Mouse (Mus musculus) kidney, embryonic 14.5 days (tissue): ENCODE measurements around the gene Slc38a6. TPM values are rescaled to one million over a fixed set of nuclear protein-coding genes. Genes with fewer than 3 reads are reported as not detected.
A peak's percentile ranks its signal among the peaks of the same experiment; 100 is the strongest.

Experiments used
- ATAC-seq: fragments of 200-750 bp; cut with Nextera tagmentation; 2 replicates; pipeline ENCODE4 v1.8.0; 2017; ENCODE audit warnings: moderate number of reproducible peaks, mild to moderate bottlenecking, moderate TSS enrichment, moderate library complexity; ENCODE audit not compliant: low FRiP score, low TSS enrichment
- H3K27ac ChIP-seq: fragments of 300-500 bp; sonication (generic); 2 replicates; pipeline ENCODE4 v1.5.1; 2014; ENCODE audit warnings: low read depth, mild to moderate bottlenecking, low read length, moderate library complexity, mixed read lengths
- H3K27me3 ChIP-seq: fragments of 300-500 bp; sonication (generic); 2 replicates; pipeline ENCODE4 v1.6.1; 2014; ENCODE audit warnings: mild to moderate bottlenecking, low read length; ENCODE audit not compliant: control insufficient read depth, insufficient read depth
- H3K36me3 ChIP-seq: fragments of 300-500 bp; sonication (generic); 2 replicates; pipeline ENCODE4 v1.6.1; 2014; ENCODE audit warnings: low read length, mixed read lengths; ENCODE audit not compliant: control insufficient read depth, insufficient read depth
- H3K4me1 ChIP-seq: fragments of 300-500 bp; sonication (generic); 2 replicates; pipeline ENCODE4 v1.6.1; 2014; ENCODE audit warnings: low read length, mixed read lengths; ENCODE audit not compliant: control insufficient read depth, insufficient read depth
- H3K4me2 ChIP-seq: fragments of 300-500 bp; sonication (generic); replicated peaks from 2 replicates; pipeline ENCODE4 v1.6.1; 2014; ENCODE audit warnings: low read depth, mild to moderate bottlenecking, low read length
- H3K4me3 ChIP-seq: fragments of 300-500 bp; sonication (generic); 2 replicates; pipeline ENCODE4 v1.5.1; 2014; ENCODE audit warnings: mild to moderate bottlenecking, low read length
- H3K9ac ChIP-seq: fragments of 300-500 bp; sonication (generic); 2 replicates; pipeline ENCODE4 v1.6.1; 2014; ENCODE audit warnings: low read depth, mild to moderate bottlenecking, low read length, moderate library complexity
- H3K9me3 ChIP-seq: fragments of 300-500 bp; sonication (generic); 2 replicates; pipeline ENCODE4 v1.6.1; 2016; ENCODE audit warnings: low read length; ENCODE audit not compliant: control insufficient read depth
- whole genome bisulfite sequencing: fragments of 180-500 bp; shearing (Covaris S2); extraction: QIAGEN DNeasy Blood & Tissue Kit; methylation state at CpG from one replicate; pipeline ENCODE4 v1.1.7; 2014; 5-methylcytosine and 5-hydroxymethylcytosine counted together
- polyA plus RNA-seq: library from polyadenylated mRNA; unstranded; fragments of >200 nt; fragmentation: Nextera tagmentation; extraction: Ambion mirVana; gene quantifications from 2 replicates; pipeline ENCODE4 v1.2.1, GENCODE M21; 2014

Slc38a6 gene
- 11.1 and 11.2 TPM in 2 replicates for polyA plus RNA-seq

DNA sequence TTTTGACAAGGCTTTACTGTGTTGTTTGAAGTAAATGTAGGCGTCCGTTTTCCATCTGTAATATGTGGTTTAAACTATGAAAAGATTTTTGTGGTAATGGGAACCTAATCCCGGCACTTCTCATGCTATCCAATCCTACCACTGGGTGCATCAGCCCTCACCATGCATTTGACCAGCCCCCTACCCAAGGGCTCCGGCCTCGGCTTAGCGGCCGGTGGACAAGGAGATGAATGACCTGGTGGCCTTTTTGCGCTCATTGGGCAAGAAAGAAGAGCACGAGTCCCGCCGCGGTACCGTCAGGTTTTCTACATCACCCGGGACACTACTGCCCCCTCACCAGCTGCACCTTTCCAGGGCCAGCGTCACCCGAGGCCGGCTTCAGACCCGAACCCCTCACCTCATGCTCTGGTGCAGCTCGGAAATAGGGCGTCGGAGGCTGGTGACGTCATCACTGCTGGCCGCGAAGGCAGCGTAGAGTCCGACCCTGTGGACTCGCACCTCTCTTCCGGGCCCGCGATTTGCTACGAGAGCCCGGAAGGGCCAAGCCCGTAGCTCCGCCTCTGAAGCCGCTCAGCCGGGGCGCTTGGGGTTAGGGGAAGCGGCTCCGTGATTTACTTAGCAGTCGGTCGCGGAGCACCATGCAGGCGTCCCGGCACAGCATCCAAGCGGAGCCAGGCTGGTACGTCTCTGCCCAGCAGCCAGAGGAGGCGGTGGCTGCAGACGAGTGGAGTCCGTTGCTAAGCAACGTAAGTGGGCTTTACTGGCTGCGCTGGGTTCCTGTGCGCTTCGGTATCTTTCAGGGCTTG, at the start of gene Slc38a6, which contains the start of gene Trmt5:
TSS of gene Slc38a6 (plus strand) at position 493 of the 806 bp plus-strand sequence.
TSS of gene Trmt5 (minus strand) at position 424 of the 806 bp plus-strand sequence.
- Histone ChIP-seq H3K4me3 (peak within 1 kb of the TSS; percentile 75), H3K27me3 (no peaks in the 10 kb centered on the region), H3K9me3 (no peaks in the 10 kb centered on the region), H3K36me3 (peaks cover 15% of the 10 kb centered on the region; the same call in 1 of the 2 replicates), H3K27ac (no peak within 1 kb of the TSS; the same call in 1 of the 2 replicates), H3K4me1 (peaks cover 15% of the 10 kb centered on the region; the same call in 1 of the 2 replicates), H3K4me2 (peak within 1 kb of the TSS; percentile 76), H3K9ac (peak within 1 kb of the TSS; percentile 73)
- WGBS = under 1% methylated on average over 53 of the region's 53 CpGs
- ATAC-seq = peak; percentile 96

- H3K9ac ChIP-seq = no peak overlapping the region
- H3K27ac ChIP-seq = no peak overlapping the region
- H3K36me3 ChIP-seq = no peaks in the 10 kb centered on the region
- H3K9me3 ChIP-seq = no peaks in the 10 kb centered on the region
- 73% methylated on average over 10 of the region's 10 CpGs for WGBS
- 0 out of 2 replicates have a peak, but pooled peaks have one; percentile 12 for ATAC-seq
- no peak overlapping the region for H3K4me2 ChIP-seq
- H3K4me3 ChIP-seq = no peak overlapping the region
- no peaks in the 10 kb centered on the region for H3K4me1 ChIP-seq
- no peaks in the 10 kb centered on the region for H3K27me3 ChIP-seq
Observed at GRCm38 (mm10) chr12:73241960-73242359, 44.6 kb upstream of the Slc38a6 start.

DNA sequence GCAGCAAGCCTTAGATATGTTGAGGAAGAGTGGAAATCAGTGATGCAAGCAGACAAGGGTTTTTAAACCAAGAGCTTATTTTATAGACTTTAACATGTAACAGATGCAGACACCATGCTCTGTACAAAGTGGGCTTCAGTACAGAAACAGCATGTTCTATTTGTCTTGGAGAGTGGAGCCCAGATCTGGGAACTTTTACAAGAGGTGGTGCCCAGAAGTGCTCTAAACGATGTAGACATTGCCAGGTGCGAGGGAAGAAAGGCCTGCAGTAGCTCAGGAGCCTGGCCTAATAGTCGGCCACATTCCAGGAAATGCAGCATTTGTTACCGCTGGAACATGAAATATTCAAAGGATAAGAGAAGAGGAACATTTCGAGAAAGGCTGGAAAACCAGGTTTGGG, 40.9 kb upstream of the Slc38a6 start:
- no peak overlapping the region for H3K27ac ChIP-seq
- no peaks in the 10 kb centered on the region for H3K9me3 ChIP-seq
- no peaks in the 10 kb centered on the region for H3K4me1 ChIP-seq
- no peak overlapping the region for H3K9ac ChIP-seq
- no peak overlapping the region for H3K4me2 ChIP-seq
- H3K27me3 ChIP-seq = no peaks in the 10 kb centered on the region
- no peak for ATAC-seq
- H3K4me3 ChIP-seq = no peak overlapping the region
- no peaks in the 10 kb centered on the region for H3K36me3 ChIP-seq
- WGBS = 78% methylated on average over 5 of the region's 5 CpGs

- WGBS = 73% methylated on average over 2 of the region's 2 CpGs
- no peak for ATAC-seq
- Histone ChIP-seq H3K36me3 (no peaks in the 10 kb centered on the region), H3K4me1 (no peaks in the 10 kb centered on the region), H3K27me3 (no peaks in the 10 kb centered on the region), H3K9ac (no peak overlapping the region), H3K4me3 (no peak overlapping the region), H3K4me2 (no peak overlapping the region), H3K27ac (no peak overlapping the region), H3K9me3 (no peaks in the 10 kb centered on the region)
Observed at GRCm38 (mm10) chr12:73255006-73255405, 31.6 kb upstream of the Slc38a6 start.

DNA sequence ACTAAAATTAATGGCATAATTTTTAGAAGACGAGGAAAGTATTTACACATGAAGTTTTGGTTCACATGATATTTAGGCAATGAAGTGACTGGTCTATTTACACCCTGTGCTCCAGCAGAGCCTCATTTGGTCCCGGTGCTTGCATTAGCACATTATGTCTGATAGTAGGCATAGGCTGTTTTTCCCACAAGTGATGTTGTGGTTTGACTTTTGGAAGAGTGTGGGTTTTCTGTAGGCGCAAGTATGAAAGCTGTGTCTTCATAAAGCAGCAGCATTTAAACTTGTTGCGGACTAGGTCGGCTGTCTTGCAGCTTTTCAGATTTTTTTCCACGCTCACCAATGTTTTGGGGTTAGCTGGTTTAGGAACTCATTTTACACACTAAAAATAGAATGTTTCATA, 27.3 kb upstream of the Slc38a6 start:
- H3K36me3 ChIP-seq = no peaks in the 10 kb centered on the region
- no peak overlapping the region for H3K4me2 ChIP-seq
- no peak overlapping the region for H3K9ac ChIP-seq
- H3K27me3 ChIP-seq = no peaks in the 10 kb centered on the region
- H3K4me3 ChIP-seq = no peak overlapping the region
- no peak for ATAC-seq
- H3K27ac ChIP-seq = no peak overlapping the region
- 97% methylated on average over 6 of the region's 6 CpGs for WGBS
- H3K4me1 ChIP-seq = no peaks in the 10 kb centered on the region
- no peaks in the 10 kb centered on the region for H3K9me3 ChIP-seq

GRCm38 (mm10) chr12:73260339-73260738, 26.2 kb upstream of the Slc38a6 start:
- Histone ChIP-seq H3K36me3 (no peaks in the 10 kb centered on the region), H3K4me3 (no peak overlapping the region), H3K4me1 (no peaks in the 10 kb centered on the region), H3K9me3 (no peaks in the 10 kb centered on the region), H3K9ac (no peak overlapping the region), H3K27me3 (no peaks in the 10 kb centered on the region), H3K27ac (no peak overlapping the region), H3K4me2 (no peak overlapping the region)
- ATAC-seq = no peak
- WGBS = 92% methylated on average over 1 of the region's 1 CpGs

DNA sequence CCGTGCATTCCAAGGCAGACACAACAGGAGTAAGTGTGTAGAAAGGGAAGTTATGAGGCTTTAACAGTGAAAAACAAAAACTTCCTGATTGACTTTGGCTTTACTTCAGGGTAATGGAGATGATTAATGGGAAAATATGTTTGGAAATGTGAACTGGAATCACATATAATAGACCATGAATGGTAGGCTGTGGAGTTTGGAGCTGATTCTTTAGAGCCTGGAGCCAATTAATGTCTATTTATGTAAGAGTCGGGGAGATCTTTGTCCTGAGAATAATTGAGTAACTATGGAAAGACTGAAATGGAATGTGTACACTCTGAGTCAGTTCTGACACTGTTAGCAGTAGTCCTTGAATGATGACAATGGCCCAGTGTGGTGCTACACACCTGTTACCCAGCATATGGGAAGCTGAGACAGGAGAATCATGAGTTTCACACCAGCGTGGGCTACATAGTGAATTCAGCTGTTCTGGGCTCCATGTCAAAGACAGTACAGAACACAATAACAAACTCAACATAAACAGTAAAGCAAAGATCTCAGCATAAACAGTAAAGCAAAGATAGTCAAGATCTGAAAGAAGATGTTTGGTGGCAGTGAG, 21.1 kb upstream of the Slc38a6 start:
- no peaks in the 10 kb centered on the region for H3K9me3 ChIP-seq
- H3K4me2 ChIP-seq = no peak overlapping the region
- no peak overlapping the region for H3K4me3 ChIP-seq
- 0 out of 2 replicates have a peak, but pooled peaks cover 1% of the 10 kb centered on the region for H3K4me1 ChIP-seq
- WGBS = 87% methylated on average over 3 of the region's 3 CpGs
- no peak overlapping the region for H3K9ac ChIP-seq
- no peaks in the 10 kb centered on the region for H3K36me3 ChIP-seq
- H3K27ac ChIP-seq = no peak overlapping the region
- no peak for ATAC-seq
- H3K27me3 ChIP-seq = no peaks in the 10 kb centered on the region

- H3K27ac ChIP-seq = no peak overlapping the region
- no peak overlapping the region for H3K4me3 ChIP-seq
- no peaks in the 10 kb centered on the region for H3K27me3 ChIP-seq
- no peak overlapping the region for H3K4me2 ChIP-seq
- no peaks in the 10 kb centered on the region for H3K9me3 ChIP-seq
- 0 out of 2 replicates have a peak, but pooled peaks cover 3% of the 10 kb centered on the region for H3K4me1 ChIP-seq
- WGBS = 48% methylated on average over 1 of the region's 1 CpGs
- no peak overlapping the region for H3K9ac ChIP-seq
- no peak for ATAC-seq
- no peaks in the 10 kb centered on the region for H3K36me3 ChIP-seq
Observed at GRCm38 (mm10) chr12:73266597-73266996, 20.0 kb upstream of the Slc38a6 start.

DNA sequence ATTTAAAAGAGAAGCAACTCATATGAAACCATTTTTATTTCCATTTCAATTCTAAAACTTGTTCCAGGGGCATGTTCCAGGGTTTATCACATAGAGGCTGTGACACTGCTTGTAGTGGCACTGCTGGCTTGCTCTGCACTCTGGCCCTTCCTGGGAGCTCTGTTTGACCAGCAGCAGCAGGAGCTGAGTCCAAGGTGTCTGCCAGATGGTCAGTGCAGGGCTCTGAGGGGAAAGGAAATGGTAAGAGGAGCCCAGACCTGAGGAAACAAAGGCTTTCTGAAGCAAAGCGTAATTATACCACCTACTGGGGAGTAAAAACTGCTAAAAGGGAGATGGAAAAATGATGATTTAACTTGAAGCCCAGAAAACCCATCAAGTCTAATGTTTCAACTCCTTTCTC, 18.1 kb upstream of the Slc38a6 start:
- Histone ChIP-seq H3K4me3 (no peak overlapping the region), H3K36me3 (no peaks in the 10 kb centered on the region; the same call in 1 of the 2 replicates), H3K27ac (no peak overlapping the region), H3K27me3 (no peaks in the 10 kb centered on the region), H3K9me3 (no peaks in the 10 kb centered on the region), H3K4me1 (0 out of 2 replicates have a peak, but pooled peaks cover 3% of the 10 kb centered on the region), H3K4me2 (no peak overlapping the region), H3K9ac (no peak overlapping the region)
- ATAC-seq = no peak
- 67% methylated on average over 1 of the region's 1 CpGs for WGBS
